8 mouse cellular contexts compared by ENCODE assay signal in genomic region chr15:25625471-25625870, GRCm38 (mm10). TPM values are rescaled to one million over a fixed set of nuclear protein-coding genes. Genes with fewer than 3 reads are reported as not detected.
DNase-seq lines count a peak whose midpoint lies in the region; ATAC-seq and TF ChIP-seq lines count a peak whose summit lies in the region.

No protein-coding gene starts in this region.

- H3K9me3 ChIP-seq in hindbrain, embryonic 12.5 days (replicated peaks), result no peaks in the 10 kb centered on the region
- H3K9me3 ChIP-seq in hindbrain, embryonic 11.5 days (ENCODE audit: control insufficient read depth, low read length), result no peaks in the 10 kb centered on the region
- no peaks in the 10 kb centered on the region for H3K9me3 ChIP-seq in embryonic facial prominence, embryonic 10.5 days
- no peaks in the 10 kb centered on the region for H3K9me3 ChIP-seq in hindbrain, postnatal 0 days (ENCODE audit: low read length)
- no peaks in the 10 kb centered on the region for H3K9me3 ChIP-seq in limb, embryonic 15.5 days
- no peaks in the 10 kb centered on the region for H3K9me3 ChIP-seq in forebrain, embryonic 15.5 days

- no peak overlapping the region for H3K27ac ChIP-seq in hindbrain, embryonic 12.5 days
- H3K27ac ChIP-seq in hindbrain, embryonic 11.5 days (ENCODE audit: low read depth, low read length), result no peak overlapping the region
- H3K27ac ChIP-seq in embryonic facial prominence, embryonic 10.5 days (replicated peaks), result peak overlapping the region; percentile 35
- no peak overlapping the region for H3K27ac ChIP-seq in hindbrain, postnatal 0 days
- peak overlapping the region; percentile 75 for H3K27ac ChIP-seq in limb, embryonic 15.5 days
- no peak overlapping the region for H3K27ac ChIP-seq in forebrain, embryonic 15.5 days (replicated peaks)
- H3K27ac ChIP-seq in thymus, adult 2 months (ENCODE audit: control insufficient read depth, insufficient read depth, low read length), result no peak overlapping the region

- TF ChIP-seq POLR2A in thymus, adult 2 months (IDR thresholded peaks at IDR 0.05; ENCODE audit: control insufficient read depth, extremely low read depth, insufficient read depth, low read length, poor library complexity), result no peak

- peaks cover 17% of the 10 kb centered on the region for H3K4me1 ChIP-seq in hindbrain, embryonic 12.5 days
- 0 out of 2 replicates have a peak, but pooled peaks cover 2% of the 10 kb centered on the region for H3K4me1 ChIP-seq in hindbrain, embryonic 11.5 days (replicated peaks; ENCODE audit: control insufficient read depth, insufficient read depth, low read length)
- peaks cover 46% of the 10 kb centered on the region for H3K4me1 ChIP-seq in embryonic facial prominence, embryonic 10.5 days
- no peaks in the 10 kb centered on the region for H3K4me1 ChIP-seq in hindbrain, postnatal 0 days (ENCODE audit: insufficient read depth, low read length)
- H3K4me1 ChIP-seq in limb, embryonic 15.5 days, result peaks cover 45% of the 10 kb centered on the region
- peaks cover 21% of the 10 kb centered on the region for H3K4me1 ChIP-seq in forebrain, embryonic 15.5 days
- peaks cover 6% of the 10 kb centered on the region for H3K4me1 ChIP-seq in thymus, adult 2 months (replicated peaks; ENCODE audit: control insufficient read depth, insufficient read depth, low read length)

- ATAC-seq in hindbrain, embryonic 12.5 days (ENCODE audit: low FRiP score), result no peak
- no peak for ATAC-seq in hindbrain, embryonic 11.5 days (ENCODE audit: low FRiP score)
- no peak for ATAC-seq in hindbrain, postnatal 0 days
- no peak for ATAC-seq in limb, embryonic 15.5 days (ENCODE audit: insufficient number of reproducible peaks, low FRiP score, low TSS enrichment, low read depth)
- no peak for ATAC-seq in forebrain, embryonic 15.5 days (replicated peaks)

- WGBS in hindbrain, embryonic 12.5 days, result 71% methylated on average over 4 of the region's 4 CpGs
- 70% methylated on average over 4 of the region's 4 CpGs for WGBS in hindbrain, embryonic 11.5 days
- 61% methylated on average over 4 of the region's 4 CpGs for WGBS in embryonic facial prominence, embryonic 10.5 days
- 54% methylated on average over 4 of the region's 4 CpGs for WGBS in hindbrain, postnatal 0 days
- 14% methylated on average over 4 of the region's 4 CpGs for WGBS in limb, embryonic 15.5 days
- WGBS in forebrain, embryonic 15.5 days, result 68% methylated on average over 4 of the region's 4 CpGs
- WGBS in thymus, adult 2 months, result 93% methylated on average over 4 of the region's 4 CpGs

- H3K27me3 ChIP-seq in hindbrain, embryonic 12.5 days, result peaks cover 4% of the 10 kb centered on the region; the same call in 1 of the 2 replicates
- H3K27me3 ChIP-seq in hindbrain, embryonic 11.5 days (ENCODE audit: control insufficient read depth, insufficient read depth, low read length), result no peaks in the 10 kb centered on the region
- peaks cover 10% of the 10 kb centered on the region; the same call in 1 of the 2 replicates for H3K27me3 ChIP-seq in embryonic facial prominence, embryonic 10.5 days (replicated peaks; ENCODE audit: low read depth, poor library complexity, severe bottlenecking)
- H3K27me3 ChIP-seq in hindbrain, postnatal 0 days (ENCODE audit: insufficient read depth, low read length), result no peaks in the 10 kb centered on the region
- no peaks in the 10 kb centered on the region for H3K27me3 ChIP-seq in limb, embryonic 15.5 days
- H3K27me3 ChIP-seq in forebrain, embryonic 15.5 days, result peaks cover 41% of the 10 kb centered on the region
- H3K27me3 ChIP-seq in thymus, adult 2 months (ENCODE audit: control insufficient read depth, insufficient read depth, low read length), result no peaks in the 10 kb centered on the region

- TF ChIP-seq CTCF in hindbrain, postnatal 0 days (IDR thresholded peaks at IDR 0.05; ENCODE audit: low read depth), result no peak
- no peak for TF ChIP-seq CTCF in thymus, adult 2 months (IDR thresholded peaks at IDR 0.05; ENCODE audit: borderline replicate concordance, control insufficient read depth, extremely low read depth, insufficient read depth, low read length, poor library complexity)

- no peaks in the 10 kb centered on the region for H3K36me3 ChIP-seq in hindbrain, embryonic 12.5 days
- H3K36me3 ChIP-seq in hindbrain, embryonic 11.5 days (ENCODE audit: control insufficient read depth, insufficient read depth, low read length), result no peaks in the 10 kb centered on the region
- peaks cover 19% of the 10 kb centered on the region for H3K36me3 ChIP-seq in embryonic facial prominence, embryonic 10.5 days (replicated peaks)
- no peaks in the 10 kb centered on the region for H3K36me3 ChIP-seq in hindbrain, postnatal 0 days (ENCODE audit: insufficient read depth, low read length)
- H3K36me3 ChIP-seq in limb, embryonic 15.5 days, result no peaks in the 10 kb centered on the region
- H3K36me3 ChIP-seq in forebrain, embryonic 15.5 days, result no peaks in the 10 kb centered on the region
- no peaks in the 10 kb centered on the region for H3K36me3 ChIP-seq in thymus, adult 2 months (ENCODE audit: control insufficient read depth, insufficient read depth, low read length)

- no peak overlapping the region for H3K9ac ChIP-seq in hindbrain, embryonic 12.5 days
- H3K9ac ChIP-seq in hindbrain, embryonic 11.5 days (ENCODE audit: low read depth, low read length), result no peak overlapping the region
- H3K9ac ChIP-seq in hindbrain, postnatal 0 days (replicated peaks; ENCODE audit: low read length), result no peak overlapping the region
- H3K9ac ChIP-seq in limb, embryonic 15.5 days, result no peak overlapping the region
- H3K9ac ChIP-seq in forebrain, embryonic 15.5 days (replicated peaks), result no peak overlapping the region

- no peak overlapping the region for H3K4me3 ChIP-seq in hindbrain, embryonic 12.5 days
- no peak overlapping the region for H3K4me3 ChIP-seq in hindbrain, embryonic 11.5 days (ENCODE audit: low read depth, low read length)
- H3K4me3 ChIP-seq in embryonic facial prominence, embryonic 10.5 days, result peak overlapping the region; percentile 77
- H3K4me3 ChIP-seq in hindbrain, postnatal 0 days (ENCODE audit: low read length), result no peak overlapping the region
- peak overlapping the region; percentile 79 for H3K4me3 ChIP-seq in limb, embryonic 15.5 days
- H3K4me3 ChIP-seq in forebrain, embryonic 15.5 days, result no peak overlapping the region
- H3K4me3 ChIP-seq in thymus, adult 2 months (ENCODE audit: control insufficient read depth, insufficient read depth, low read length), result no peak overlapping the region

- peak overlapping the region; percentile 94; the same call in 1 of the 2 replicates for H3K4me2 ChIP-seq in hindbrain, embryonic 12.5 days (replicated peaks)
- no peak overlapping the region for H3K4me2 ChIP-seq in hindbrain, embryonic 11.5 days (replicated peaks; ENCODE audit: low read depth, low read length)
- H3K4me2 ChIP-seq in hindbrain, postnatal 0 days (ENCODE audit: low read depth, low read length), result peak overlapping the region; percentile 19; the same call in 1 of the 2 replicates
- peak overlapping the region; percentile 34 for H3K4me2 ChIP-seq in limb, embryonic 15.5 days
- H3K4me2 ChIP-seq in forebrain, embryonic 15.5 days (replicated peaks), result no peak overlapping the region

- DNase-seq in hindbrain, embryonic 11.5 days (ENCODE audit: low spot score), result no peak
- peak; percentile 43 for DNase-seq in embryonic facial prominence, embryonic 10.5 days (ENCODE audit: low spot score)
- no peak for DNase-seq in hindbrain, postnatal 0 days (ENCODE audit: low spot score)
- no peak for DNase-seq in thymus, adult 2 months
- DNase-seq in ovary, postnatal 14 days (ENCODE audit: low spot score), result no peak

RNA-seq across cellular contexts. Expression of gene Myo10, which starts 3.1 kb away (rescaled TPM):
- 42.0 and 42.6 TPM in 2 replicates for polyA plus RNA-seq in hindbrain, embryonic 12.5 days (2016; fragmentation: Nextera tagmentation; extraction: Ambion mirVana)
- polyA plus RNA-seq in hindbrain, embryonic 11.5 days (2014; fragmentation: Nextera tagmentation; extraction: Ambion mirVana), result 39.1 and 45.2 TPM in 2 replicates
- polyA plus RNA-seq in embryonic facial prominence, embryonic 10.5 days (2016; fragmentation: Nextera tagmentation; extraction: Ambion mirVana), result 44.2 and 47.2 TPM in 2 replicates
- total RNA-seq in hindbrain, postnatal 0 days (2014; rRNA removed), result 29.2 and 29.6 TPM in 2 replicates
- polyA plus RNA-seq in hindbrain, postnatal 0 days (2015; fragmentation: Nextera tagmentation; extraction: Ambion mirVana), result 30.0 and 34.4 TPM in 2 replicates
- polyA plus RNA-seq in limb, embryonic 15.5 days (2015; fragmentation: Nextera tagmentation; extraction: Ambion mirVana), result 28.4 and 28.6 TPM in 2 replicates
- polyA plus RNA-seq in forebrain, embryonic 15.5 days (2015; fragmentation: Nextera tagmentation; extraction: Ambion mirVana), result 43.0 and 48.1 TPM in 2 replicates
- polyA plus RNA-seq in thymus, adult 2 months (2012; rRNA removed), result 26.1 and 29.9 TPM in 2 replicates

Comparison
In these comparisons a context has a peak if more than half of its experiments do, and no peak if none do; other contexts are left out.
1. H3K4me2 ChIP-seq: peak in hindbrain, embryonic 12.5 days (single experiment), hindbrain, postnatal 0 days (single experiment) and limb, embryonic 15.5 days (single experiment); none in hindbrain, embryonic 11.5 days (single experiment) and forebrain, embryonic 15.5 days (single experiment).
2. H3K27ac ChIP-seq: peak in embryonic facial prominence, embryonic 10.5 days (single experiment) and limb, embryonic 15.5 days (single experiment); none in hindbrain, embryonic 12.5 days (single experiment), hindbrain, embryonic 11.5 days (single experiment), hindbrain, postnatal 0 days (single experiment), forebrain, embryonic 15.5 days (single experiment) and thymus, adult 2 months (single experiment).
3. H3K4me3 ChIP-seq: peak in embryonic facial prominence, embryonic 10.5 days (single experiment) and limb, embryonic 15.5 days (single experiment); none in hindbrain, embryonic 12.5 days (single experiment), hindbrain, embryonic 11.5 days (single experiment), hindbrain, postnatal 0 days (single experiment), forebrain, embryonic 15.5 days (single experiment) and thymus, adult 2 months (single experiment).